Mouse (Mus musculus): ENCODE results near the gene Olfr373.

Gene Olfr373

DNA sequence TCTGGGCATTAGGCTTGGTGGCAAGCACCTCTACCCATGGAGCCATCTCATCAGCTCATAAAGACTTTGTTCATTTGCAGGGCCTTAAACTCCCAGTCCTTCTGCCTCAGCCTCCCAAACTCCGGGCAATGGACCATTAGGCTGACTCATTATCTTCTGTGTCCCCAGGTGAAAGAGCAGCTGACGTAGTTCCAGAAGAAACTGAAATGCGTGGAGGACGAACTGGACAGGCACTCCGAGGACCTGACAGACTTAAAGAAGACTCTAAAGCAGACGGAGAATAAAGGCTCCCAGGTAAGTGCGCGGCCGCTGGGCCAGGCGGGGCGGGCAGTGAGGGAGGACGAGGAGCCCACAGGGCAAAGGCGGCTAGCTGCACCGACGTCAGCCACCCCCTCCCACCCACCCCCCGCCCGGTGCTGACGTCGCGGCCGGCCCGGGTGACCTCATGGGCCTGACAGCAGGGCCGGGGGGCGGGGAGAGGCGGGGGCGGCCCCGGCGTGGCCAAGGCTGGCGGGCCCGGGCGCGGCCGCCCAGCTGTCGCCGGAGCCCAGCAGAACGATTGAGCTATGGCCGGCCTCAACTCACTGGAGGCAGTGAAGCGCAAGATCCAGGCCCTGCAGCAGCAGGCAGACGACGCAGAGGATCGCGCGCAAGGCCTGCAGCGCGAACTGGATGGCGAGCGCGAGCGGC, 51.9 kb downstream of the Olfr373 start, which contains the start of gene Tpm4:
Gene Tpm4 (plus strand): TSS at position 220 of the 690 bp plus-strand sequence.
- peak; percentile 61 for DNase-seq

GRCm38 (mm10) chr8:72135446-72136301, 52.7 kb downstream of the Olfr373 start:
- peak; percentile 71 for DNase-seq

- peak; percentile 86 for DNase-seq
Observed at GRCm38 (mm10) chr8:72136302-72136978, 53.5 kb downstream of the Olfr373 start.

DNA sequence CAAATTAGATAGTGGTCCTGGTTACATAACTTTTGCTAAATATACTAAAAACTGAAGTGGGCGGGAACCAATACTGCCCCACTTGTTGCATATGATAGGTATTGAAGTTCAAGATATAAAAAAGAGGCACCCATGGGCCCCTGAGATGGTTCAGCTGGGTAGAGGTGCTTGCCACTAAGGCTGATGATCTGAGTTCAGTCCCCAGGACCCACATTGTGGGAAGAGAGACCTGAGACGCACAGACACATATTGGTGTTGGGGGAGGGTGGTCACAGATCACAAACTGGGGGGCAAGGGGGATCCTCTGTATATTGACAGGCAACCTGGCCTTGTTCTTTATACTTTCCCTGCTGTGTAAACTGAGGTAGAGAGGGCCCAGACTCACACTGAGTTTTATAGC, 54.5 kb downstream of the Olfr373 start:
- DNase-seq = no peak

DNA sequence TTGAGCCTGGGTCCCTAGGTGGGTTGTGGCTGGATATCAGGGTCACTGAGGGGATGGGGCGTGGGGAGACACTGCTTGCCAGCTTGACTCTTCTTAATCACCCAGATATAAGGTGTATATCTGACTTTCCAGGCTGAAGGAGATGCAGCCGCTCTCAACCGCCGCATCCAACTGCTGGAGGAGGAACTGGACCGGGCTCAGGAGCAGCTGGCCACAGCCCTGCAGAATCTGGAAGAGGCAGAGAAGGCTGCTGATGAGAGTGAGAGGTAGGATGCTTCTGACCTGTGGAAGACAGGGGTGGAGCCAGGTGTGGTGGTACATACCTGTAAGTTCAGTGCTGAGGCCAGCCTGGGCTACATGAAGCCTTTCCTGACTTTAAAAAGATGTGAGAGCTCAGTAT, 55.5 kb downstream of the Olfr373 start:
- DNase-seq = no peak

DNA sequence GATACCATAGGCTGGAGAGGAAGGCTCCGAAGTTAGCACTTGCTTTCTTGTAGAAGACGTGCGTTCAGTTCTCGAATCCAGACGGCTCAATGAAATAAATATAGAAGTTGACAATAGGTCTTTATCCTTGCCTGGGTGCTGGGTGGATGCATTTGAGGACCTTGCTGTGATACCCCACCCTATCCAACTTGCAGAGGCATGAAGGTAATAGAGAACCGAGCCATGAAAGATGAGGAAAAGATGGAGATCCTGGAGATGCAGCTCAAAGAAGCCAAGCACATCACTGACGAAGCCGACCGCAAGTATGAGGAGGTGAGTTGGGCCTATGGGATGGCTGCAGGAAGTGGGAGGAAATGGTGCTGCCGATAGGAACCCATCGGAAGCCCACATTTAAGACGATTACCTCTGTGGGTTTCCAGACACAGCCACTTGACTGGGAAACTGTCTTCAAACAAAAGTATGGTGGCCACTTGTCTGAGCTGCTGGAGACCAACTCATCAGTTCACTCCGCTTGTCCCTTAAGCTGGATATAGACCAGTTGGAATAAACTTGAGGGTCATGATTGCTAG, 60.4 kb downstream of the Olfr373 start:
- no peak for DNase-seq

DNA sequence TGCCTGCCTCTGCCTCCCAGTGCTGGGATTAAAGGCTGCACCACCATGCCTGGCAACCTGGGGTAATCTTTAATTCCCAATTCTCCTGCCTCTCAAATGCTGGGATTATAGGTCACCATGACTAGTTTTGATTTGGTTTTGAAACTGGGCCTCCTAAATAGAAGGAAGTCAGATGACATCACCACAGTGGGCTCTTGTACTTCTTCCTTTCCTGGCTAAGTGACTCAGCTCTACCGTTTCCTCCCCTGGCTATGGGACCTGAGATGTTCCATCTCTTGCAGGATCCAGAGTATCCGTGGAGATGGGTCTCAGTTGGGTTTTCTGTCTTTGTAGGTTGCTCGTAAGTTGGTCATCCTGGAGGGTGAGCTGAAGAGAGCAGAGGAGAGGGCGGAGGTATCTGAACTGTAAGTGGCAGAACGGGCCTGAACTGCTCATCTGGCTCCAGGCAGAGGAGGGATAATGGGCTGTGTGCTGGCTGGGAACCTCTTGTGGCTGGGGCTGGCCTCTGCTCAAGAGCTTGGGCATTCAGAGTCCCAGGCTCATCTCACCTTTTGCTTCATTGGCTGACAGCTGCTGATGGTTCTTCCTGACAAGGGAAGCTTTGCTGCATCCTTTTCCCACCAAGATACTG, 61.5 kb downstream of the Olfr373 start:
- no peak for DNase-seq

DNA sequence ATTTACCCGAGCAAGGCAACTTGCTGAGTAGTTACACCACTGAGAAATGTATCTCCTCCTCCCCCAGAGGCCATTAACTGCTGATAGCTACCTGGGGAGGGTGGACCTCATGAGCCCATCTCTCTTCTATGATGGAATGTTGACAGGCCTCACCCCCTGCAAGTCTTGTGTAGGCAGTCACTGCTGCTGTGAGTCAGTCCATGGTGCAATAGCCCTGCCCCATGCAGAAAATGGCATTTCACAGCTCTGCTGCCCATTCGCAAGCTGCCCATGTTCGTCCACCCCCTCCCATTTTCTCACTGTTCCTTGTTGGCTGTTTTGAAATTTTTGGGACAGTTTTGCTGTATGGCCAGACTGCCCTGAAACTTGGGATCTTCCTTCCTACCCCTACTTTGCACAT, 62.5 kb downstream of the Olfr373 start:
- DNase-seq = no peak

DNA sequence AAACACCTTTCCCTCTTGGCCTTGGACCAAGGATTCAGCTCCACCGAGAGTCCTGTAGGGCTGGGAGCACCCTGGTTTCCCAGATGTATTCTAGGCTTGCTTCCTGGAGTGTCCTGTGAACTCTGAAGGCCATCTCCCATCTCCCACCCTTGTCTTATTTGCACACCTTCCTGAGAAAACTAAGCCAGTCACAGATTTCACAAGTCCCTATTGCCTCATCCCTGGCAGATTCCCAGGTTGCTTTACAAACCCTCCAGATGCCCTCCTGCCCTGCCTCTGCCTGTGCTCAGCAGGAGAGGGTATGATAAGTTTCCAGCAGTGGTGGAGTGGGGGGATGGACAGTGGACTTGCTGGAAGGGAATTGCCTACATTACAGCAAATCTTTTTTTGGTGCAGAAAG, 63.1 kb downstream of the Olfr373 start:
- no peak for DNase-seq

GRCm38 (mm10) chr8:72146556-72146955, 63.6 kb downstream of the Olfr373 start:
- DNase-seq = no peak

GRCm38 (mm10) chr8:72147266-72147665, 64.3 kb downstream of the Olfr373 start:
- DNase-seq = no peak

DNA sequence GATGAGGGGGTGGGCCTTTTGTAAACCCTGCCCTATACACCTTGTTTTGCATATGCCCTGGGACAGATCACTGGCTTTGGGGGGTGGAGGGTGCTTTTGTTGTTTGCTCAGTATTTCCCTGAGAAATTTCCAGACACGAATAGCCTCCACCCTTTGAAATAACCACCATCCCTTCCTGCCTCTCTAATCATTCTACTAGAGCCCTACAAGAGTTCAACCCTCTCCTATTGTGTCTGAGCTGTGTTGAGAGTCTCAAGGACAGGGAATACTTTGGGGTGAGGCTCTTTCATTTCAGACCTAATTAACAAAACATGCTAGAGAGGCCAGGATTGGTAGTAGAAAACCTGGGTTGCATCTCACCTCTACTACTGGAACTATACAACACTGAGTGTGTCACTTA, 66.1 kb downstream of the Olfr373 start:
- DNase-seq = no peak

- no peak for DNase-seq
Observed at GRCm38 (mm10) chr8:72151418-72152078, 68.6 kb downstream of the Olfr373 start.

Measured in thymus, postnatal 25 days (tissue).